Mouse (Mus musculus) hindbrain, embryonic 13.5 days (tissue): Measurements from ENCODE around the gene Itga1. TPM values are rescaled to one million over a fixed set of nuclear protein-coding genes. Genes with fewer than 3 reads are reported as not detected.

ENCODE experiments used
- polyA plus RNA-seq: library from polyadenylated mRNA; unstranded; fragments of >200 nt; fragmentation: Nextera tagmentation; extraction: Ambion mirVana; gene quantifications from 2 replicates; pipeline ENCODE4 v1.2.1, GENCODE M21; 2015

The Itga1 gene
- polyA plus RNA-seq, 1 experiment from 2014 or later, result 7.1 TPM

Other genes starting within 250 kb of the Itga1 start
- gene Itga2, start 169.9 kb downstream of the Itga1 start, polyA plus RNA-seq, result 1.9 and 2.3 TPM in 2 replicates
- gene Pelo, start 11.8 kb downstream of the Itga1 start, polyA plus RNA-seq, result 3.9 and 6.8 TPM in 2 replicates
- 2.4 and 4.7 TPM in 2 replicates for gene Gm49395, start within 50 bp of the Itga1 start, polyA plus RNA-seq